Mouse (Mus musculus) liver, adult 2 months (tissue): ENCODE data around the gene Zfp384. TPM values are rescaled to one million over a fixed set of nuclear protein-coding genes. Genes with fewer than 3 reads are reported as not detected.
A peak's percentile ranks its signal among the peaks of the same experiment; 100 is the strongest.

Experiments used
- DNase-seq: peaks from one replicate; pipeline ENCODE4 v3.0.0-alpha.2; 2011; ENCODE audit warnings: low read depth, low spot score; ENCODE audit errors: extremely low read depth
- H3K27ac ChIP-seq: fragments of 200-500 bp; replicated peaks from 2 replicates; pipeline ENCODE4 v1.5.1; 2012; ENCODE audit warnings: low read depth, mild to moderate bottlenecking, control low read depth, inconsistent platforms, low read length; ENCODE audit not compliant: insufficient read depth
- H3K27me3 ChIP-seq: fragments of 200-500 bp; 2 replicates; pipeline ENCODE4 v1.6.1; 2012; ENCODE audit warnings: mild to moderate bottlenecking, moderate library complexity, low read length, inconsistent platforms; ENCODE audit not compliant: control insufficient read depth, insufficient read depth
- H3K36me3 ChIP-seq: fragments of 200-500 bp; 2 replicates; pipeline ENCODE4 v1.6.1; 2012; ENCODE audit warnings: low read length, inconsistent platforms; ENCODE audit not compliant: control insufficient read depth, insufficient read depth
- H3K4me1 ChIP-seq: fragments of 200-500 bp; 2 replicates; pipeline ENCODE4 v1.6.1; 2011; ENCODE audit warnings: low read length; ENCODE audit not compliant: control insufficient read depth, insufficient read depth
- H3K4me3 ChIP-seq: fragments of 200-500 bp; 2 replicates; pipeline ENCODE4 v1.5.1; 2011; ENCODE audit warnings: low read depth, mild to moderate bottlenecking, control low read depth, low read length, moderate library complexity; ENCODE audit not compliant: insufficient read depth
- H3K79me2 ChIP-seq: fragments of 200-500 bp; 2 replicates; pipeline ENCODE4 v1.6.1; 2012; ENCODE audit warnings: inconsistent platforms, mild to moderate bottlenecking, low read length, moderate library complexity; ENCODE audit not compliant: control insufficient read depth, insufficient read depth
- H3K9ac ChIP-seq: fragments of 200-500 bp; 2 replicates; pipeline ENCODE4 v1.6.1; 2012; ENCODE audit warnings: low read depth, mild to moderate bottlenecking, control low read depth, inconsistent platforms, low read length
- CTCF ChIP-seq: fragments of 200-500 bp; IDR thresholded peaks from 2 replicates; pipeline ENCODE4 v1.5.1; 2011; ENCODE audit warnings: low read depth, low read length, control low read depth
- POLR2A ChIP-seq: fragments of 200-500 bp; IDR thresholded peaks from 2 replicates; pipeline ENCODE4 v1.6.1; 2011; ENCODE audit warnings: low read length, control low read depth; ENCODE audit not compliant: insufficient read depth; ENCODE audit errors: extremely low read depth
- WGBS: fragments of 180-500 bp; shearing (Covaris S2); methylation state at CpG from one replicate; pipeline ENCODE4 v1.1.7; 2018; 5-methylcytosine and 5-hydroxymethylcytosine counted together
- polyA plus RNA-seq: library from polyadenylated mRNA; depleted of rRNA; stranded (reverse); fragments of >200 nt; gene quantifications from 2 replicates; pipeline ENCODE4 v1.2.3, GENCODE M21; 2012
- total RNA-seq: library from RNA; depleted of rRNA; stranded (reverse); fragments of >200 nt; gene quantifications from 2 replicates; pipeline ENCODE4 v1.2.3, GENCODE M21; 2014

Zfp384 gene
- total and polyA plus RNA-seq, 2 experiments, result 7.6 to 34.7 TPM

DNA sequence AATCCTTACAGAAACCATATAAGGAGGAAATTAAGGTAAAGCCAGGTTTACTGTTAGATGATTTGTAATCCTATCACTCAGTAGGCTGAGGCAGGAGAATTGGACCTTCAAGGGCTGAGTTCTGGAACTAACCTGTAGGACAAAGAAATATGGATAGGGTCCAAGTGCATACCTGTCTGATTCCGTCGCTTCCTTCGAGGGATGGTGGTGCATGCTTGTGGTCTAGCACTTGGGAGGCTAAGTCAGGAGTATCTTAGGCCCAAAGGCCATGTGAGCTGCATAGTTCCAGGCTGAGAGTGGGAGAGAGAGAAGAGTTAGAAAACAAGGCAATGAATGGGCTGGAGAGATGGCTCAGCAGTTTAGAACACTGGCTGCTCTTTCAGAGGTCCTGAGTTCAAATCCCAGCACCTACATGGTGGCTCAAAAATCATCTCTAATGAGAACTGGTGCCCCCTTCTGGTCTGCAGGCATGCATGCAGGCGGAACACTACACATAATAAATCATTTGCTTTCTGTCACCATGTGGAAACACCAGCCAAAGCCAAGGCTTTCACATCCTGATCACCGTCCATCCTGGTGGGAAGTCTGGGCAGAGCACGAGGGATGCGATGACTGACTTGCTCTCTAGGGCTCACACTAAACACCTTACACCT is 42.4 kb upstream of the Zfp384 start:
- Histone ChIP-seq H3K36me3 (peaks cover 3% of the 10 kb centered on the region; the same call in 1 of the 2 replicates), H3K27me3 (0 out of 2 replicates have a peak, but pooled peaks cover 2% of the 10 kb centered on the region), H3K27ac (no peak overlapping the region), H3K9ac (no peak overlapping the region), H3K79me2 (peaks cover 3% of the 10 kb centered on the region; the same call in 1 of the 2 replicates), H3K4me3 (no peak overlapping the region), H3K4me1 (peaks cover 10% of the 10 kb centered on the region)
- peak; percentile 47; the same call in 1 of the 2 replicates for TF ChIP-seq CTCF
- TF ChIP-seq POLR2A, result no peak
- DNase-seq, result no peak
- 91% methylated on average over 7 of the region's 7 CpGs for WGBS

GRCm38 (mm10) chr6:124967766-124968165 is 41.2 kb upstream of the Zfp384 start:
- no peak for TF ChIP-seq POLR2A
- TF ChIP-seq CTCF, result peak; percentile 29; the same call in 1 of the 2 replicates
- peak; percentile 40 for DNase-seq
- WGBS, result 80% methylated on average over 4 of the region's 4 CpGs

DNA sequence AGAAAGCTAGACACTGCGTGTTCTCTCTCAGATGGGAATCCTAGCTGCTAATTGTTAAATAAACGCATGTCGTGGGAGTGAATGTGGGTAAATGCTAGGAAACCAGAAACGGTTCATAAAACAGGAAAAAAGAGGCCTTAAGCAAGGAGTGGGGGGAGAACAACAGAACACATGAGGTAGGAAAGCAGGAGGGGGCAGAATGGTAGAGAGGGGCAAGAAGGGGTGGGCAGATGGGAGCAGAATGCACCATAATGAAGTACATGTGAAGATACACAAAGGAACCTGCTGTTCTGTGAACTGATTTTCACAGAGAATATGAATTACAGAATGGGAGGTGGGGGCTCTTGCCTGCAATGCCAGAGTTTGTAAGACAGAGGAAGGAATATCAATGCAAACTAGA is 16.7 kb upstream of the Zfp384 start:
- Histone ChIP-seq H3K27ac (no peak overlapping the region), H3K27me3 (peaks cover 9% of the 10 kb centered on the region), H3K4me1 (no peaks in the 10 kb centered on the region), H3K4me3 (no peak overlapping the region), H3K36me3 (no peaks in the 10 kb centered on the region), H3K9ac (no peak overlapping the region), H3K79me2 (no peaks in the 10 kb centered on the region)
- WGBS, result 84% methylated on average over 4 of the region's 4 CpGs
- no peak for TF ChIP-seq POLR2A
- TF ChIP-seq CTCF, result no peak
- DNase-seq, result no peak

More at GRCm38 (mm10) chr6:124967766-124968165, 41.2 kb upstream of the Zfp384 start:
- H3K9ac ChIP-seq, result no peak overlapping the region
- no peaks in the 10 kb centered on the region for H3K36me3 ChIP-seq
- peaks cover 10% of the 10 kb centered on the region for H3K4me1 ChIP-seq
- H3K79me2 ChIP-seq, result peaks cover 3% of the 10 kb centered on the region; the same call in 1 of the 2 replicates
- H3K27ac ChIP-seq, result no peak overlapping the region
- no peak overlapping the region for H3K4me3 ChIP-seq
- 0 out of 2 replicates have a peak, but pooled peaks cover 2% of the 10 kb centered on the region for H3K27me3 ChIP-seq

- Histone ChIP-seq H3K4me3 (no peak overlapping the region), H3K27me3 (peaks cover 11% of the 10 kb centered on the region), H3K27ac (no peak overlapping the region), H3K4me1 (no peaks in the 10 kb centered on the region), H3K36me3 (no peaks in the 10 kb centered on the region), H3K9ac (no peak overlapping the region), H3K79me2 (no peaks in the 10 kb centered on the region)
- TF ChIP-seq CTCF, result no peak
- no peak for TF ChIP-seq POLR2A
- WGBS, result 59% methylated on average over 9 of the region's 9 CpGs
- no peak for DNase-seq
Measured at GRCm38 (mm10) chr6:124993365-124993764, 15.6 kb upstream of the Zfp384 start.

GRCm38 (mm10) chr6:124993876-124994275 is 15.1 kb upstream of the Zfp384 start:
- Histone ChIP-seq H3K4me3 (no peak overlapping the region), H3K79me2 (no peaks in the 10 kb centered on the region), H3K9ac (no peak overlapping the region), H3K27me3 (peaks cover 11% of the 10 kb centered on the region), H3K27ac (no peak overlapping the region), H3K4me1 (no peaks in the 10 kb centered on the region), H3K36me3 (no peaks in the 10 kb centered on the region)
- 19% methylated on average over 11 of the region's 11 CpGs for WGBS
- TF ChIP-seq POLR2A (no peak), CTCF (no peak)
- no peak for DNase-seq

DNA sequence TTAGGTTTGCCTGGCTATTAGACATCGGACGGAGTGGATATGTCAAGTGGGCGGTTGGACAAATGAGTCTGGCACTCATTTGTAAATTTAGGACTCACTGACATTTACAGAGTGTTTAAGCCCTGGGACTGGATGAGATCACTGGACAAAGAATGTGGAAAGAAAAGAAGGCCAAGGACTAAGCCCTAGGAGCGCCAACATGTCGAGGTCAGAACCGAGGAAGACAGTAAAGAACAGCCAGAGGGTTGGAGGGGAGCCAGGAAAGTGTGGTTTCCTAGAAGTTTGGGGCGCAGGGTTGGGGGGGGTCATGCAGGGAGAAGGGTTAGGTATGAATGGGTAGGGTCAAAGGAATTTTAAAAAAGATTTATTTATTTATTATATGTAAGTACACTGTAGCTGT is 13.7 kb upstream of the Zfp384 start:
- no peaks in the 10 kb centered on the region for H3K79me2 ChIP-seq
- no peak overlapping the region for H3K27ac ChIP-seq
- H3K27me3 ChIP-seq, result peaks cover 11% of the 10 kb centered on the region
- H3K36me3 ChIP-seq, result no peaks in the 10 kb centered on the region
- H3K4me1 ChIP-seq, result no peaks in the 10 kb centered on the region
- 78% methylated on average over 7 of the region's 7 CpGs for WGBS
- H3K9ac ChIP-seq, result no peak overlapping the region
- no peak for TF ChIP-seq POLR2A
- no peak overlapping the region for H3K4me3 ChIP-seq
- no peak for DNase-seq
